Mouse (Mus musculus): ENCODE data around the gene Ctnnbl1. TPM values are rescaled to one million over a fixed set of nuclear protein-coding genes. Genes with fewer than 3 reads are reported as not detected.

Gene Ctnnbl1
- polyA plus RNA-seq, 1 experiment: 21.8 TPM

GRCm38 (mm10) chr2:157747989-157748388 is 10.8 kb downstream of the Ctnnbl1 start:
- WGBS: 91% methylated on average over 2 of the region's 2 CpGs
- DNase-seq (ENCODE audit: low read depth, low spot score): no peak

DNA sequence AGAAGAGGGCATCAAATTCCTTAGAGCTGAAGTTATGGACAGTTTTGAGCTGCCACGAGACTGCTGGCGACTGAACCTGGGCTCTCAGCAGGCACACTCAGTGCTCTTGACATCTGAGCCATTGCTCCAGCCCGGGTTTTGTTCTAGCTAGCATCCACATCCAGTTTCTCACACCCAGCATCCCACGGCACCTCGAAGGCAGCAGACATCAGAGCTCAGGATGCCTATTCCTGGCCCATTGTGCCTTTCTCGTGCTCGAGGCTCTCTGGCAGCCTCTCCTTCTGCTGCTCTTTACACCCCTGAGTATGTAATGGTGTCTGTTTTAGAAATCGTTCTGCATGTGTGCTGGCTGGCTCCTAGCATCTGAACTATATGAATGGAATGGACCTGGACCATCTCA is 13.3 kb downstream of the Ctnnbl1 start:
- DNase-seq (ENCODE audit: low read depth, low spot score): no peak
- WGBS: 73% methylated on average over 8 of the region's 8 CpGs

- no peak for DNase-seq (ENCODE audit: low read depth, low spot score)
- WGBS: 21% methylated on average over 12 of the region's 12 CpGs
Measured at GRCm38 (mm10) chr2:157750926-157751588, 13.9 kb downstream of the Ctnnbl1 start.

- WGBS: 61% methylated on average over 22 of the region's 22 CpGs
- DNase-seq (ENCODE audit: low read depth, low spot score): no peak
Measured at GRCm38 (mm10) chr2:157751589-157752373, 14.6 kb downstream of the Ctnnbl1 start.

- 94% methylated on average over 7 of the region's 7 CpGs for WGBS
- no peak for DNase-seq (ENCODE audit: low read depth, low spot score)
Measured at GRCm38 (mm10) chr2:157752374-157752743, 15.2 kb downstream of the Ctnnbl1 start.

GRCm38 (mm10) chr2:157755771-157756170 is 18.6 kb downstream of the Ctnnbl1 start:
- 71% methylated on average over 7 of the region's 7 CpGs for WGBS
- no peak for DNase-seq (ENCODE audit: low read depth, low spot score)

DNA sequence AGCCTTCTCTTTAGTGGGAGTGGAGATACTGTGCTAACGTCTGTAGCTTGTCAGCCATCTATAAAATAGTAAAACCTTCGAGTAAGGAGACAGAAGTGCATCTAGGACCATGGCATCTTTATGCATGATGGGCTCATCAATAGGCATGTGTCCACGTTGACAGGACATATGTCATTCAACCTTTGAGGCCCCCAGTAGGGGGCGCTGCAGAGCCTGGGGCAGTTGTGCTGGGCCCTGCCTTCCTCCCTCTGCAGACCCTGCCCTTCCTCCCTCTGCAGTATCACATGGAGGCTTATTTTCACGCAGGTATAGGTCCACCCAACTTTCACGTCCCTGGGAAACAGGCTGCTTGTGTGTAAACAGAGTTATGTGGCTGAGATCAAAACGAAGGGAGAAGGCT is 19.0 kb downstream of the Ctnnbl1 start:
- DNase-seq (ENCODE audit: low read depth, low spot score): no peak
- WGBS: 70% methylated on average over 7 of the region's 7 CpGs

- 92% methylated on average over 5 of the region's 5 CpGs for WGBS
Measured at GRCm38 (mm10) chr2:157758395-157758794, 21.2 kb downstream of the Ctnnbl1 start.

GRCm38 (mm10) chr2:157759717-157760116 is 22.5 kb downstream of the Ctnnbl1 start:
- WGBS: 83% methylated on average over 6 of the region's 6 CpGs
- no peak for DNase-seq (ENCODE audit: low read depth, low spot score)

More at GRCm38 (mm10) chr2:157758395-157758794, 21.2 kb downstream of the Ctnnbl1 start:
- DNase-seq (ENCODE audit: low read depth, low spot score): no peak

GRCm38 (mm10) chr2:157762903-157763302 is 25.7 kb downstream of the Ctnnbl1 start:
- DNase-seq (ENCODE audit: low read depth, low spot score): no peak
- 70% methylated on average over 4 of the region's 4 CpGs for WGBS

DNA sequence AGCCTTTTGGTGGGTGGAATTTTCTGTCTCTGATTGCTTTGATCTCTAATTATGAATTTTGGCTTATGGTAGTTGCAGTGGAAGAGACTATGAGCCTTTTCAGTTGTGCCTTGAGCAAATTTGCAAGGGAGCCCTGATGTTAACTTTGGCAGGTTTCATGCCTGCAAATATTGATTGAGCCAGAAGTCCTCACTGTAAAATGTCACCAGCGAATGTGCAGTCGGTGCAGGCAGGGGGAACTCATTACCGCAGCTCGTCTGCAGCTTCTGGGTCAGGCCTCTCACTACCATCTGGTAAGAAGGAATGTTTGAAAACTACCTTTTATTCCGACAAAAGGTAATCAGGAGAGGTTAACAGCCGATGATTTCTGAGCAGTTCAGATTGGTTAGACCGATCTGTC is 29.4 kb downstream of the Ctnnbl1 start:
- no peak for DNase-seq (ENCODE audit: low read depth, low spot score)
- WGBS: 76% methylated on average over 7 of the region's 7 CpGs

GRCm38 (mm10) chr2:157768682-157769429 is 31.7 kb downstream of the Ctnnbl1 start:
- 42% methylated on average over 10 of the region's 10 CpGs for WGBS
- no peak for DNase-seq (ENCODE audit: low read depth, low spot score)

GRCm38 (mm10) chr2:157770761-157771160 is 33.6 kb downstream of the Ctnnbl1 start:
- no peak for DNase-seq (ENCODE audit: low read depth, low spot score)
- WGBS: 51% methylated on average over 3 of the region's 3 CpGs

DNA sequence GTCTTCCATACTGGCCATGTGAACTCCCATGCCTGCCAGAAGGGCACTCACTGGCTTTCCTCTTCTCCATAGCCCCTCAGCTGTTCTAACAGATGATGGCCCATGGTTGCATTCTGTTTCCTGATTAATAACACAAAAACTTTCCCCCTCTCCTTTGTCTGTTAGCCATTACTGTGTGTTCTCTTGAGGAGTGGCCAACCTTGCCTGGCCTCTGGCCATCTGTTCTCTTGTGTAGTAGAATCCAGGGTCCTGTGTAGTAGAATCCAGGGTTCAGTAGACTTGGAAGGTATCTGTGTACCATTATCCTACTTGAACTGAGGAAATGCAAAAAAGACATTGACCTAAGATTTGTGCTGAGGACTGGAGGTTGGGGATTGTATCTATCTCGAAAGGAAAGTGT is 36.5 kb downstream of the Ctnnbl1 start:
- WGBS: 85% methylated on average over 1 of the region's 1 CpGs
- DNase-seq (ENCODE audit: low read depth, low spot score): no peak

DNA sequence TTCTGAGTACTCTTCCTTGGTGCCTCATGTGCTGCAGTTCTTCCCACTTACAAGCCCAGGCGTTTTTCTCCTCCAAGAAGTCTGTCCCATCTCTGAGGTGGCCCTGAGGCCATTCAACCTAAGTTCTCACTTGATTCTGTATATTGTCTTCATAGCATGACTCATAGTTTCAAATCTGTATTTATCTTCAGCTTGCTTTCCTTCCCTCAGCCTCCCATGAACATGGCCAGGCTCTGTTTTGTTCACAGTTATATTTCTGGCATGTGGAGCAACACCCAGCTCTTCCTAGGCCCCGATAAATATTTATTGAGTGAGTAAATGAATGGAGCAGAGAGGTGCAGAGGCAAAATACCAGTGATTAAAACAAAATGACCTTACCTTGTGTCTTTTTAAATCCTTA is 38.8 kb downstream of the Ctnnbl1 start:
- WGBS: 67% methylated on average over 2 of the region's 2 CpGs
- no peak for DNase-seq (ENCODE audit: low read depth, low spot score)

- 84% methylated on average over 3 of the region's 3 CpGs for WGBS
- no peak for DNase-seq (ENCODE audit: low read depth, low spot score)
Measured at GRCm38 (mm10) chr2:157780956-157781355, 43.8 kb downstream of the Ctnnbl1 start.

- WGBS: 81% methylated on average over 16 of the region's 16 CpGs
- DNase-seq (ENCODE audit: low read depth, low spot score): no peak
Measured at GRCm38 (mm10) chr2:157783152-157783551, 46.0 kb downstream of the Ctnnbl1 start.

GRCm38 (mm10) chr2:157784238-157784637 is 47.0 kb downstream of the Ctnnbl1 start:
- no peak for DNase-seq (ENCODE audit: low read depth, low spot score)
- whole genome bisulfite sequencing: 70% methylated on average over 6 of the region's 6 CpGs

DNA sequence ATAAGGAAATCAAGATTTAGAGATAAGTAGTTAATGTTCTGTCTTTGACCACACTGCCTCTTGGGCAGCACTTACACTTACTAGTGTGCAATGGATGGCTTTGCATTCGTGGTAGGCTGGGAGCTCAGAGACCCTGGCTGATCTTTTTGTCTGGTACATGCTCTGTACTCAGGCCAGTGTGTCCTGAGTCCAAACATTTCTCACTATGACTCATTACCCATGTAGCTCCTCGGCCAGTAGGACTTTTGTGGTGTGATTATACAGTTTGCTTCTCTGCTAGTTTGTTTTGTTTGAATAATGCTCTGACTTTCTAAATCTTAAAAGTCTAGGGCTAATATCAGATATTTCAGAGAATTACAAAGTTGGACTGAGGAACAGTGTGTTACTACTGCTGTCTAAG is 47.4 kb downstream of the Ctnnbl1 start:
- no peak for DNase-seq (ENCODE audit: low read depth, low spot score)
- WGBS: 63% methylated on average over 2 of the region's 2 CpGs

DNA sequence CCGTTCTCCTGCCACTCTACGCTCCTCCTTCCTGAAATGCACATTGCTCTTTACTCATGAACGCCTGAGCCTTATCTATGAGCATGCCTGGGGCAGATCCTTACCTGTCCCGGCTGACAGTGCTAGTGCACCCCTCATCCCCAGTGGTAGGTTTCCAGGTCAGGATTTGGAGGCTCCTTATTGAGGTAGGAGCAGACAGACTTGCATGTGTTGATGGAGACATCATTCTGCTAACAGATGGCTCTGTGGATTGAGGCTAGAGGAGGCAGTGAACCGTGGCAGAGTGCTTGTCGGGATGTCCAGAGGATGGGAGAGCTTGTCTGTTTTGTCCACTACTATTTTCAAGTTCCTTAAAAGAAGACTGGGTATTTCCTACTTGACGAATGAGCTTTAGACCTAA is 52.0 kb downstream of the Ctnnbl1 start:
- 88% methylated on average over 7 of the region's 7 CpGs for WGBS
- no peak for DNase-seq (ENCODE audit: low read depth, low spot score)

Measured in large intestine, adult 2 months (tissue).